Mouse (Mus musculus) retina, postnatal 7 days (tissue): ENCODE data around the gene Ehmt2.
"Not testable (repeated sequence)": the region's sequence is repeated elsewhere in the genome, so short reads cannot be mapped to it uniquely, and the experiment has no call there.

Experiments used
- DNase-seq: peaks from one replicate; pipeline ENCODE4 v3.0.0-alpha.2; 2012; ENCODE audit warnings: low read depth, low spot score

The Ehmt2 gene

GRCm38 (mm10) chr17:34953258-34953657 lies 55.0 kb downstream of the Ehmt2 start:
- DNase-seq, result no peak

GRCm38 (mm10) chr17:34953904-34954303 lies 55.6 kb downstream of the Ehmt2 start:
- no peak for DNase-seq

- no peak for DNase-seq
Measured at GRCm38 (mm10) chr17:34954831-34955230, 56.6 kb downstream of the Ehmt2 start.

- DNase-seq, result no peak
Measured at GRCm38 (mm10) chr17:34955884-34956283, 57.6 kb downstream of the Ehmt2 start.

GRCm38 (mm10) chr17:34956340-34956739 lies 58.1 kb downstream of the Ehmt2 start:
- DNase-seq, result no peak

GRCm38 (mm10) chr17:34957291-34957690 lies 59.0 kb downstream of the Ehmt2 start:
- DNase-seq, result not testable (repeated sequence)

- DNase-seq, result not testable (repeated sequence)
Measured at GRCm38 (mm10) chr17:34957966-34958365, 59.7 kb downstream of the Ehmt2 start.

GRCm38 (mm10) chr17:34958734-34959129 lies 60.5 kb downstream of the Ehmt2 start:
- DNase-seq, result not testable (repeated sequence)

- not testable (repeated sequence) for DNase-seq
Measured at GRCm38 (mm10) chr17:34959130-34959778, 61.0 kb downstream of the Ehmt2 start, which contains the start of gene Hspa1b. Gene Hspa1b (minus strand): TSS chr17:34959238.

- DNase-seq, result no peak
Measured at GRCm38 (mm10) chr17:34959881-34960515, 61.7 kb downstream of the Ehmt2 start.

- no peak for DNase-seq
Measured at GRCm38 (mm10) chr17:34960702-34961493, 62.6 kb downstream of the Ehmt2 start.

GRCm38 (mm10) chr17:34962125-34962524 lies 63.9 kb downstream of the Ehmt2 start:
- no peak for DNase-seq

- DNase-seq, result no peak
Measured at GRCm38 (mm10) chr17:34962841-34963240, 64.6 kb downstream of the Ehmt2 start.
